Mouse (Mus musculus): ENCODE results near the gene Kansl1l. TPM values are rescaled to one million over a fixed set of nuclear protein-coding genes. Genes with fewer than 3 reads are reported as not detected.

The Kansl1l gene
- total RNA-seq, 1 experiment from 2014 or later, result 85.6 TPM

Other genes starting within 250 kb of the Kansl1l start
- 34.8 and 44.2 TPM in 2 replicates for gene Rpe, start 116.7 kb downstream of the Kansl1l start, total RNA-seq (2017)
- 73.1 and 75.2 TPM in 2 replicates for gene Acadl, start 45.7 kb upstream of the Kansl1l start, total RNA-seq (2017)
- not detected in 2 replicates for gene Myl1, start 127.8 kb upstream of the Kansl1l start, total RNA-seq (2017)
- 56.5 and 63.8 TPM in 2 replicates for gene Lancl1, start 221.3 kb upstream of the Kansl1l start, total RNA-seq (2017)

All from hematopoietic stem cell, adult 5-6 weeks (primary cell).